Mouse (Mus musculus): Measurements from ENCODE around the gene Tbc1d17. TPM values are rescaled to one million over a fixed set of nuclear protein-coding genes. Genes with fewer than 3 reads are reported as not detected.

The Tbc1d17 gene
- polyA plus RNA-seq, 1 experiment from 2014 or later, result 83.8 TPM

DNA sequence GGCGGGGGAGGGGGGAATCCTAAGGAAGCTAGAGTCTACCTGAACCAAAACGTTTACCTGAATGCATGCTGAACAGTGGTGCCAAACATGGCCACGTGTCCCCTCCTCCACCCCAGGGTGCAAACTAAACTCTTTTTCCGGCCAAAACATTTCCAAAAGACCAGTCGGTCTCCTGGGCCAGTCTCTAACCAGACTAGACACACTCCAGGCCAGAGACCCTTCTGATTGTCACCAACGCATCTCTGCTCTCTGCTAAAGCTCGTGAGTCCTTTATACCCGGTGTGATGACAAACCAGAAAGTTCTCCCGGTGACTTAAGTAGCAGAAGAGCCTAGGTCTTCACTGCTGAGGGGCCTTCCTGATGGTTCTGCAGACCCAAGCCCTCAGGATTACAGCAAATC is 18.9 kb upstream of the Tbc1d17 start:
- Histone ChIP-seq H3K27me3 (no peaks in the 10 kb centered on the region), H3K36me3 (replicated peaks) (peaks cover 46% of the 10 kb centered on the region), H3K4me2 (peak overlapping the region; percentile 96), H3K27ac (peak overlapping the region; percentile 100; the same call in 1 of the 2 replicates), H3K4me3 (replicated peaks) (peak overlapping the region; percentile 76), H3K9me3 (no peaks in the 10 kb centered on the region), H3K9ac (peak overlapping the region; percentile 98), H3K4me1 (peaks cover 51% of the 10 kb centered on the region)
- ATAC-seq (ENCODE audit: low FRiP score), result no peak
- WGBS, result 61% methylated on average over 9 of the region's 9 CpGs

DNA sequence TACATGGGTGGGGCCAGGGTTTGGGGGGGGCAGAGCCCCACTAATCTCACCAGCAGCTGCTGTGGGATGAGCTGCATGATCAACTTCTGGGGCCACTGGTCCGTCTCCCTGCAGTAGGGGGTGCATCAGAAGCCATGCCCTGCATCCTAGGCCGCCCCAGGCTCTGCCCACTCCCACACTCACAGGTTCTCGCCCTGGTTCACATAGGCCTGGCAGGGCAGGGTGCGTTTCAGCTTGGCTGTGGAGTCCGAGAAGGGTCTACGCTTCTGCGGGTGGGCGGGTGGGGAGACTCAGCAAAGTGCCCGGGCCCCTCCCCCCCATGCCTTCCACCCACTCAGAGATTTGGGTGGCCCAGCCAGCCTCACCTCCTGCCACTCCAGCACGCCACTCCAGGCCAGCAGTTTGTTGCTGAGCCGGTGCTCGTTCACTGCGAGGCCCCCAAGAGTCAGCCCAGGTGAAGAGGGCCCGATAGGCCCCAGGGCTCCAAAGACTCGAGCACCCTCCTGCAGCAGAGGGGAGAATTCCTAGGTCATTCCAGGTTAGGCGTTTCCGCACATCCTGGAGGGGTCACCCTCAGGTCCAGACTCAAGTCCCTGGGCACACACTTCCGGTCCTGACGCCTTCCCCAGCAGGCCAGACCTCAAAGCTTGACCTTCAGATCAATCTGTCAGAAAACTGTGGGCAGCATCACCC is 18.3 kb upstream of the Tbc1d17 start:
- Histone ChIP-seq H3K9ac (peak overlapping the region; percentile 98), H3K4me3 (replicated peaks) (peak overlapping the region; percentile 76), H3K27me3 (no peaks in the 10 kb centered on the region), H3K4me1 (peaks cover 49% of the 10 kb centered on the region), H3K9me3 (no peaks in the 10 kb centered on the region), H3K27ac (0 out of 2 replicates have a peak overlapping the region, but pooled peaks have one; percentile 70), H3K4me2 (peak overlapping the region; percentile 96), H3K36me3 (replicated peaks) (peaks cover 52% of the 10 kb centered on the region)
- 83% methylated on average over 19 of the region's 19 CpGs for WGBS
- ATAC-seq (ENCODE audit: low FRiP score), result no peak

DNA sequence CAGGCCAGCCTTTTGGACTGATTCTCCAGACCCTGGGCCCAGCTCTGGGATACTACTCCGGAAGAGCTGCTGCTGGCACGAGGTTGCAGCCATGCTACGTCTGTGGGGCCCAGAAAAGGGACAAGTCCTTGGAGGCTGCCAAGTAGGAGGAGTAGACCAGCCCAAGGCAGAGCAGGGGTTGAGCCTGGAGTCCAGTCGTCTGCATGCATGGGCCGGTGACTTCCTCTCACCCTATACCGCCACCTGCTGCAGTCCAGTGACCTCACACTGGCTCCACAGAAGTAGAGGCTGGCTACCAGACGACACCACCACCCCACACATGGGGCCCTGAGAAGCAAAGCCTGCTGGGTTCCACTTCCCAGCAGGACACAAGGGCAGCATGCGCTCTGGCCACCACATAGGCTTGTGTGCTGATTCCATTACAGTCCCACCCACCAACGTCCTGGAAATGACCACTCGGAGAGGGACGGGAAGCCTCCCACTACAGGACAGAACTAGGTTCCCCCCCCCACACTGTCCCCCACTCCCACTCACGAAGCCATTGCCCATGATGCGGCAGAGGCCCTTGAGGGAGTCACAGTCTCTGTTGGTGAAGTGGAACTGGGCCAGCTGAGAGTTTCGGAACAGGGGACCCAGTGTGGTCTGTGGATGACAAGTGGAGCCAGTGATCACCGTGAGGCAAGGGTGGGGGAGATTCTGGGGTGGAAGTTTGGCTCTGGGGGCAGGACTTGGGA is 17.6 kb upstream of the Tbc1d17 start:
- no peaks in the 10 kb centered on the region for H3K9me3 ChIP-seq
- peak overlapping the region; percentile 76 for H3K4me3 ChIP-seq (replicated peaks)
- H3K27me3 ChIP-seq, result no peaks in the 10 kb centered on the region
- H3K4me1 ChIP-seq, result peaks cover 49% of the 10 kb centered on the region
- WGBS, result 68% methylated on average over 15 of the region's 15 CpGs
- no peak for ATAC-seq (ENCODE audit: low FRiP score)
- H3K9ac ChIP-seq, result peak overlapping the region; percentile 98
- peak overlapping the region; percentile 70 for H3K27ac ChIP-seq
- H3K36me3 ChIP-seq (replicated peaks), result peaks cover 57% of the 10 kb centered on the region
- peak overlapping the region; percentile 96 for H3K4me2 ChIP-seq

DNA sequence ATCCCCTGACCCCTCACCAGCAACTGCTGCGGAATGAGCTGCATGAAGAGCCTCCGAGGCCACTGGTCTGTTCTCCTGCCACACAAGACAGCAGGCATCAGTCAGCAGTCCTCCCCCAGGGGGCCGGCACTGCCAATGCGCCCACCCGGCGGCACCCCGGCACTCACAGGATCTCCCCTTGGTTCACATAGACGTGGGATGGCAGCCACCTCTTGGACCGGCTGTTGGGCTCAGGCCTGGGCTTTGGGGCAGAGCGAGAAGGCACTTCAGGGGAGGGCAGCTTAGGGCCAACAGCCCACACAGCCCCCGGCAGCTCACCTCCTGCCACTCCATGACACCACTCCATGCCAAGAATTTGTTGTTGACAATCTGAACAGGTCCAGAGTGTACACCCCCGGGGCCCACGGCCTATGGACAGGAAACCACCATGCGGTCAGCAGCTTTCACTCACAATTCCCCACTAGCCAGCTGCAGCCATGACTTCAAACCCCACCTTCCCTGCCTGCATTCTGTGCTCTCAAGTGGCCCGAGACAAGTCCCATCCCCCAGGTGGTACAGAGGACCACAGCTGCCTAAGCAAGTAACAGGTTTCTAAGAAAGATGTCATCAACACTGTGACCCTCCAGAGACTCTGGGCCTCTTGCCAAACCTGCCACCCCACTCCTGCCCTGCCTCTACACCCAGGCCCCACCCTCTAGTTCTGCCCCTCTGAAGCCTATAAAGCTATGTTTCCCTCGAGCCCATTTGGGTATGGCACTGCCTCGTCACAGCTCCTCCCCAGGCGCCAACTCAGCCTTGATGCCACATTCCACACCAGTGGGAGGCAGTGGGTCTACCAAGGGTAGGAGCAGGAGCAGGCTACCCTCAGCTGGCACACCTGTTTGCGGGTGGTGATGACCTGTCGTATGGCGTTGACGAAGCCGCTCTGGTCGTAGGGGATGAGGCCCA is 16.0 kb upstream of the Tbc1d17 start:
- WGBS, result 88% methylated on average over 24 of the region's 24 CpGs
- Histone ChIP-seq H3K9me3 (no peaks in the 10 kb centered on the region), H3K36me3 (replicated peaks) (peaks cover 60% of the 10 kb centered on the region), H3K4me3 (replicated peaks) (no peak overlapping the region; the same call in 1 of the 2 replicates), H3K27ac (no peak overlapping the region), H3K4me2 (no peak overlapping the region), H3K9ac (no peak overlapping the region), H3K27me3 (no peaks in the 10 kb centered on the region), H3K4me1 (peaks cover 51% of the 10 kb centered on the region)
- ATAC-seq (ENCODE audit: low FRiP score), result no peak

DNA sequence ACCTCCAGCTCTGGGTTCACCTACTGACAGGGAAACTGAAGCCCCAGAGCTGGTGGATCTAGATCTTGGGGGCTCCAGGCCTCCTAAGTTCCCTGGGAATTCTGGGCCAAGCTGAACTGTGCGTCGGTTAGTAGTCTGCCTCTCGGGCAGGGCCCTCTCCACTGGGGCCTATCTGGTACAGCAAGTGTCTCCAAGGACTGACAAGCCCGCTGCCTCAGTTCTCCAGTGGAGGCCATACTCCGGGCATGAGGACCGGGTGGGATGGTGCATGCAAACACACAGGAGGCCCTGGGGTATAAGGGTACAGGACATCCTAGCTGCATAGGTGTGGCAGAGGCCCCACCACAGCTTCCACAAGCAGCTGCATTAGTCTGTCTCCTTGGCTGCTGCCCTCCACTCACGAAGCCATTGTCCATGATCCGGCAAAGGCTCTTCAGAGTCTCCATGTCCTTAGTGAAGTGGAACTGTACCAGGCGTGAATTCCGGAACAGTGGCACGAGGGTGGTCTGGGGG is 15.2 kb upstream of the Tbc1d17 start:
- no peaks in the 10 kb centered on the region for H3K27me3 ChIP-seq
- H3K9me3 ChIP-seq, result no peaks in the 10 kb centered on the region
- H3K27ac ChIP-seq, result no peak overlapping the region
- H3K9ac ChIP-seq, result no peak overlapping the region
- peaks cover 53% of the 10 kb centered on the region for H3K4me1 ChIP-seq
- WGBS, result 87% methylated on average over 11 of the region's 11 CpGs
- no peak for ATAC-seq (ENCODE audit: low FRiP score)
- H3K4me2 ChIP-seq, result no peak overlapping the region
- no peak overlapping the region for H3K4me3 ChIP-seq (replicated peaks)
- H3K36me3 ChIP-seq (replicated peaks), result peaks cover 60% of the 10 kb centered on the region

DNA sequence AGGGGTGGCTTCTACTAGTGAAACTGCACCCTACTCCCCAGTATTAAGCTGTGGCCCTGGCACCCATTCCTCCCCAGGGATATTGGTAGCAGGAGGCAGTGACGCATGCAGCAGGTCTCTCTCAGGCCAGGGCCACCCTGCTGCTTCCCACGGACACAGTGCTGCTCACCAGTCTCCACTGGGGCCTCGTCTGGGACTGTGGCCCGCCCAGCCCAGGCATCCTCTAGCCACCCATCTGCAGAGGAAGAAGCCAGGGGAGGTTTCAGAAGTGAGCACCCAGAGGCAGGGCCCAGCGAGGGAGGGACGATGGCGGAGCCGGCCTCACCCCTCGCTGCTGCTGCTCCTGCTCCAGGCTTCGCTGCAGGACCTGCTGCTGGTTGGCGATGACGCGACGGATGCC is 14.3 kb upstream of the Tbc1d17 start:
- Histone ChIP-seq H3K27ac (no peak overlapping the region), H3K9me3 (no peaks in the 10 kb centered on the region), H3K36me3 (replicated peaks) (peaks cover 60% of the 10 kb centered on the region), H3K9ac (no peak overlapping the region), H3K4me2 (no peak overlapping the region), H3K4me1 (peaks cover 55% of the 10 kb centered on the region), H3K27me3 (no peaks in the 10 kb centered on the region), H3K4me3 (replicated peaks) (no peak overlapping the region)
- WGBS, result 88% methylated on average over 14 of the region's 14 CpGs
- no peak for ATAC-seq (ENCODE audit: low FRiP score)

DNA sequence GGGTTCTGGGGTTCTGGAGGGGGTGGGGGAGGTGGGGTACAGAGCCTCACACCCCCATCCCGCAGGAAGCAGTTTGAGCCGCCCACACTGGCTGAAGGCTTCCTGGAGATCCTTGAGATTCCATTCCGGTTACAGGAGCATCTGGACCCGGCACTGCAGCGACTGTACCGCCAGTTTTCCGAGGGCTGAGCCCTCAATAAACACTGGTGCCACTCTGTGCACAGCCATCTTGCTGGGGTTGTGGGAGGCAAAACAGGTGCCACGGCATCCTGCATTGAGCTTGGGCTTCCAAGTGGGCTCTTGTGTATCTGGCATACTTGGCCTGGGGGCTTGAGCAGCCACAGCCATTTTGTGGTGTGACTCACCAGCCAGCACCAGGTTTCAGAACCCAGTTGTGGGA is 13.6 kb upstream of the Tbc1d17 start:
- no peak for ATAC-seq (ENCODE audit: low FRiP score)
- peaks cover 60% of the 10 kb centered on the region for H3K36me3 ChIP-seq (replicated peaks)
- H3K9ac ChIP-seq, result no peak overlapping the region
- H3K4me3 ChIP-seq (replicated peaks), result no peak overlapping the region
- no peak overlapping the region for H3K4me2 ChIP-seq
- no peaks in the 10 kb centered on the region for H3K27me3 ChIP-seq
- H3K9me3 ChIP-seq, result no peaks in the 10 kb centered on the region
- no peak overlapping the region for H3K27ac ChIP-seq
- whole genome bisulfite sequencing, result 88% methylated on average over 8 of the region's 8 CpGs
- peaks cover 55% of the 10 kb centered on the region for H3K4me1 ChIP-seq

DNA sequence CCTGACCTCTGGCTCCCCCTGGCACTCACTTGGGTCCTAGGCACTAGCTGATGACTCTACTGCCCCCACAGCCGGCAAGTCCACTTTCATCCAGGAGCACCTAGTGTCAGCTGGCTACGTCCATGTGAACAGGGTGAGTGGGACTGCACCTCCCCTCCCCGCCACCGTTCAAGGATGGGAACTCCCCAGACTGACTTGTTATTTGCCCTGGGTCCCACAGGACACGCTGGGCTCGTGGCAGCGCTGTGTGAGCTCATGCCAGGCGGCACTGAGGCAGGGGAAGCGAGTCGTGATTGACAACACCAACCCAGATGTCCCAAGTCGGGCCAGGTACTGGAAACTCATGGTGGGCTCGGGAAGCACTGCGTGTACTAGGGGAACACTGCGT is 12.5 kb upstream of the Tbc1d17 start:
- Histone ChIP-seq H3K9me3 (no peaks in the 10 kb centered on the region), H3K27me3 (no peaks in the 10 kb centered on the region), H3K36me3 (replicated peaks) (peaks cover 51% of the 10 kb centered on the region), H3K9ac (no peak overlapping the region), H3K27ac (peak overlapping the region; percentile 48), H3K4me3 (replicated peaks) (no peak overlapping the region), H3K4me1 (peaks cover 48% of the 10 kb centered on the region), H3K4me2 (no peak overlapping the region)
- WGBS, result 82% methylated on average over 14 of the region's 14 CpGs
- no peak for ATAC-seq (ENCODE audit: low FRiP score)

DNA sequence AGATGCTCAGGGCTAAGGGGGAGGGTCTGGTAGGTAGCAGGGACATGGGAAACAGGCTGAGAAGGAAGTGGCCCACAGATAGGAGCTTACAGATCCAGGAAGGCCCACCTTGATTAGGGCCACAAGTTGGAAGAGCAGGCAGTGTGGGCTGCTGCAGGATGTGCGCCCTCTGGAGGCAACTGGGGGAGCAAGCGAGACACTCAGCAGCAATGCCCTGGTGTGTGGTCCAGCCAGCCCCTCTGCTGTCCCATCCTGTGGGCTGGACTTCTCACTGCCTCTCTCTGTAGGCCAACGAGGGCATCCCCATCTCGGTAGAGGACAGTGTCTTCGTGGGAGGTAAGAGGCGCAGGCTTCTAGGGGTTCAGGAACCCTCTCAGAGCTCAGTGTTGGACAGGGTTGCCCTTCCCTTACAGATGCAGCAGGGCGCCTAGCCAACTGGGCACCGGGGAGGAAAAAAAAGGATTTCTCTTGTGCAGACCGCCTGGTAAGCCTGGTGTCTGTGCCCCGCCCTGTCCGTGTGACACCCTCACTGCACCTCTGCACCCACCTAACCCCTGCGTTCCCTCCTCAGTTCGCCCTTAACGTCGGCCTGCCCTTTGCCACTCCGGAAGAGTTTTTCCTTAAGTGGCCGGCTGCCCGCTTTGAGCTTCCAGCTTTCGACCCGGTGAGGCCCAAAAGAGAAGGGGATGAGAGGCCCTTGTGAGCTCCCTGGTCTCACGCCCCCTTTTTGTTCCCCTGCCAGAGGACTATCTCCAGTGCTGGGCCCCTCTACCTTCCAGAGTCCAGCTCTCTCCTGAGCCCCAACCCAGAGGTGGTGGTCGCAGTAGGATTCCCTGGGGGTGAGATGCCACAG is 11.9 kb upstream of the Tbc1d17 start:
- Histone ChIP-seq H3K4me3 (replicated peaks) (no peak overlapping the region), H3K36me3 (replicated peaks) (peaks cover 46% of the 10 kb centered on the region), H3K27me3 (no peaks in the 10 kb centered on the region), H3K9ac (no peak overlapping the region), H3K4me2 (no peak overlapping the region), H3K4me1 (peaks cover 47% of the 10 kb centered on the region), H3K27ac (peak overlapping the region; percentile 48), H3K9me3 (no peaks in the 10 kb centered on the region)
- peak; percentile 45 for ATAC-seq (ENCODE audit: low FRiP score)
- whole genome bisulfite sequencing, result 58% methylated on average over 22 of the region's 22 CpGs

DNA sequence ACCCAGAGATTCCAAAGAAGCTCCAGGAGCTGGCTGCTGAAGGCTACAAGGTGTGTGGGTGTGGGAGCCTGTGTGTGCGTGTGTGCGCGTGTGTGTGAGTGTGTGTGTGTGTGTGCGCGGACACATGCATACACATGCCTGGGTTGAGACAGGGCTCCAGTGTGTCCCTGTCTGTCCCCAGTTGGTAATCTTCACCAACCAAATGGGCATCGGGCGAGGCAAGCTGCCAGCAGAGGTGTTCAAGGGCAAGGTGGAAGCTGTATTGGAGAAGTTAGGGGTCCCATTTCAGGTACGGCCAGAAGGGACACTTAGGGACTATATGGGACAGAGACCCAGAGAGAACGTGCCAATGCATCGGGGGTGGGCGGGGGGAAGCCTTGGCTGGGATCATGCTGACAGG is 11.0 kb upstream of the Tbc1d17 start:
- no peaks in the 10 kb centered on the region for H3K27me3 ChIP-seq
- H3K27ac ChIP-seq, result no peak overlapping the region
- H3K4me1 ChIP-seq, result peaks cover 49% of the 10 kb centered on the region
- no peak overlapping the region for H3K4me3 ChIP-seq (replicated peaks)
- H3K9ac ChIP-seq, result no peak overlapping the region
- no peak for ATAC-seq (ENCODE audit: low FRiP score)
- whole genome bisulfite sequencing, result 91% methylated on average over 11 of the region's 11 CpGs
- H3K36me3 ChIP-seq (replicated peaks), result peaks cover 38% of the 10 kb centered on the region
- no peak overlapping the region for H3K4me2 ChIP-seq
- H3K9me3 ChIP-seq, result no peaks in the 10 kb centered on the region

DNA sequence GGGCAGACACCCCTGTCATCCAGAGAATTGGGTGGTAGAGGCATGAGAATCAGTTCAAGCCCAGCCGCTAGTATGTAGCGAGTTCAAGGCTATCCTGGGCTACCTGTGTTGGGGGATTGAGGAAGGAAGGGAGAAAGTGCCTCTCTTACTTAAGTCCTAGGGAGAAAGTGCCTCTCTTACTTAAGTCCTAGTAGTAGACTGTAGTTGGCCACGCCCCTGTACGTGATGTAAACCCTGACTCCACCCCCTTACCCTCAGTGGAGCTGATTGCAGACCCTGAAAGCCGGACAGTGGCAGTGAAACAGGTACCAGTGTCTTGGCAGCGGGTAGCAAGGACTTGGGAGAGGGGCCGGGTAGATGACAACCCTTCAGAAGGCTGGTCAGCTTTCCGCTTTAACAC is 9.0 kb upstream of the Tbc1d17 start:
- H3K36me3 ChIP-seq (replicated peaks), result peaks cover 19% of the 10 kb centered on the region
- ATAC-seq (ENCODE audit: low FRiP score), result no peak
- no peaks in the 10 kb centered on the region for H3K27me3 ChIP-seq
- H3K4me2 ChIP-seq, result peak overlapping the region; percentile 93
- no peak overlapping the region for H3K27ac ChIP-seq
- no peaks in the 10 kb centered on the region for H3K9me3 ChIP-seq
- WGBS, result 26% methylated on average over 8 of the region's 8 CpGs
- peaks cover 60% of the 10 kb centered on the region for H3K4me1 ChIP-seq
- peak overlapping the region; percentile 84 for H3K9ac ChIP-seq
- H3K4me3 ChIP-seq (replicated peaks), result peak overlapping the region; percentile 73
